Mouse (Mus musculus): Measurements from ENCODE around the gene Pan2.
"Not testable (repeated sequence)": the region's sequence is repeated elsewhere in the genome, so short reads cannot be mapped to it uniquely, and the experiment has no call there.

Gene Pan2

DNA sequence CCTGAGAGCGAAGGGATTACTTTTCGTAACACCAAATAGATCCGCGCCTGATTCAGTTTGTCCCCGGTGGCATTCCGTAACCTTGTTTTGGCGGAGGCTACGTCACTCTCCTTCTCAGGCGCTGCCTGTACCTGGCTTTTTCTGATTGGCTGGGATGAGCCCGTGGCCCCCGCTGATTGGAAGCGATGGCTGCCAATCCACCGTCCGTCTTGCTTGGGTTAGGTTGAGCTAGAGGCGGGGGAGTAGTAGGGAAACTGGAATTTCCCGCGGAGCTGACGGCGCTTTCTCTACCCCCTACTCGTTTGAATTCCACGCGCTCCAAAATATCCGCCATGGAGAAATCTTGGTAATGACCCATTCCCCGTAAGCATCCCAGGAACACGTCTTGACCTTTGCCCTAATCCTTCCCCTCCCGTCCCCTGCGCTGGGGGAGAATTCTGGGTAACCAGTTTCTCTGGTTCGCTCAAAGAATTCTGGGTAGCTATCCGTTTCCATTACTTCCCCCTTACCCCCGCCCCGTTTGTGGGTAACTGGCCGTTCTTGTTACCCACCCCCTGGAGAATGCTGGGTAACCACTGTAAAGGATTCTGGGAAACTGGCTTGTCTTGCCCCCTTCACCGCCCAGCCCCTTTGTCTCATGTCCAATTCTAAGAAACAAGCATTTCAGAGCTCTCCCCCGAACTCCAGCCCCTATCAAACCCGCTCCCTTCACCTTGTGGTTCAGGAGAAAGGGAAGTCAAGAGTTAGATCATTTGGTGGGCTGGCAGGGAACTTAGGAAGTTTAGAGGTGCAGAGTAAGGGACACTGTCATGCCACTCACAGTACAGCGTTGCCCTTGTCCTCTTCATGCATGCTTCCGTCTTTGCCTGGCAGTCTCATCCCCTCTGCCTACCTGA is at the start of gene Pan2:
Gene Pan2 (plus strand): TSS at position 210 of the 896 bp plus-strand sequence.
- DNase-seq (ENCODE audit: low read depth, low spot score) = peak; percentile 100

DNA sequence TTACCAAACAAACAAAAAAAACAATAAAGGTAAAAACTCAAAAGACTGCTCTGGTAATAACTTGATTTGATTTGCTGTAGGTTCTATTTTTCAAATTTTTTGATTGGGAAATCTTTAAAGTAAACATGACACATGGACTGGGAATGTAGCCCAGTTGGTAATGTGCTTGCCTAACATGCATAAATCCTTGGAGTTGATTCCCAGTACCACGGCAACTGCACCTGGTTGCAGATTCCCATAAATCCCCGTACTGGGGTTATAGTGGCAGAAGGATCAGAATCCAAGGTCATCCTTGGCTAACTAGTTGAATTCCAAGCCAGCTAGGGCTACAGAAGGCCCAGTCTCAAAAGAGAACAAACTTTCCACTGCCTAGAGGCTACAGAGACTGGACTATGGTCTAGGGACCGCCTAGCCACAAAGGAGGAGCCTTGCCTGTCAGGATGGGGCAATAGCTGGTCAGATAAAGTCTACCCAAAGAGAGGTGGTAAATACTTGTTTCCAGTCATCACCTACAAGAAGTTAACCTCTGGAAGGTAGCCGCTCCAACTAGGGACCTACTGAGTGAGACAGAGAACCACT is 49.4 kb upstream of the Pan2 start, which contains the start of gene Apon:
Gene Apon (plus strand): TSS at position 420 of the 579 bp plus-strand sequence.
- peak; percentile 85 for DNase-seq (ENCODE audit: low read depth, low spot score)

DNA sequence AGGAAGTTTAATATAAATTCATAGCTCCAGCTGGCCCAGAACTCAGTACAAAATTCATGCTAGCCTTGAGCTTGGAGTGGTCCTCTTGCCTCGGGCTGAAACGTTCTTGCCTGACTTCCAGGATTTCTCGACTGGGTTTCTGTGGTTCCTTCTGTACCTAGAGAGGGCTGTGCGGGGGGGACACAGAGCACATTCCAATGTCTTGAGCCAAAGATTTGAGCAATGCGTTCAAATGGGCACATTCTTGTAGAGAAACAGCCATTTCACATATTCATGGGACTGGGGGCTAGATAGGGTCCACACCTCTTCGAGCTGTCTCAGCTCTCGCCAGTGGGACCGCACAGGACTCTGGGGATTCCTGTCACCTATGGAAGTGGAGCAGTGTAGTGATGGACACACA is 47.2 kb upstream of the Pan2 start:
- peak; percentile 48 for DNase-seq (ENCODE audit: low read depth, low spot score)

DNA sequence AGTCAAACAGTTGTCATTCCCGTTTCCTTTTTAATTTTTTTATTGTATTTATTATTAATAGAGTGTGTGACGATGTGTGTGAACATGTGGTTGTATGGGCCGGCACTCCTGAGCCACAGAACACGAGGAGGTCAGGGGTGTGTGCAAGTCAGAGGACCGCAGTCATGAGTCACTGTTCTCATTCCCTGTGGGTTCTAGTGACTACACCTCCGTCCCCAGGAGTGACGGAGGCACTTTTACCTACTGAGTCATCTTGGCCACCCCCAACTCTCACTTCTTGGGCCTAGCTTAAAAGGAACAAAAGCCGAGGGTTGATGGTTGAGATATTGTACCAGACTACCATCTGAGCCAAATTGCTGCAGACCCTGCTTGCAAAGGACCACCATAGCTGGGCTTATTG is 46.8 kb upstream of the Pan2 start:
- peak; percentile 92 for DNase-seq (ENCODE audit: low read depth, low spot score)

DNA sequence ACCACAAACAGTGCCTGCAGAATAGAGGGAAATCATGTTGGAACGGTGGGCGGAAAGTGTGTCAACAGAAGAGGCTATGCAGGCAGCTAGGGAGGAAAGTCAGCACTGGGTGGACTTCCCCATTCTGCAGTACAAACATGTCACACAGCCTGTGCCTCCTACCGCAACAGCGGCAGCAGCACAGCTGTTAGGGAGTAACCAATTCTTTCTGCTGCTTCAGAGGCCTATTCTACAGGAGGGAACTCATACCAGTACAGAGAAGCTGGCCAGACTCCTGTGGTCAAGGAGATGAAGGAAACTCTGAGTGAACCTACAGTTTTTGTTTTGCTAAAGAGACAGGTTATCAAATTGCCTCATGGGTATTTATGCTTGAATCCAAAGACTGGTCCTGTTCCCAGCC is 44.2 kb upstream of the Pan2 start:
- no peak for DNase-seq (ENCODE audit: low read depth, low spot score)

DNA sequence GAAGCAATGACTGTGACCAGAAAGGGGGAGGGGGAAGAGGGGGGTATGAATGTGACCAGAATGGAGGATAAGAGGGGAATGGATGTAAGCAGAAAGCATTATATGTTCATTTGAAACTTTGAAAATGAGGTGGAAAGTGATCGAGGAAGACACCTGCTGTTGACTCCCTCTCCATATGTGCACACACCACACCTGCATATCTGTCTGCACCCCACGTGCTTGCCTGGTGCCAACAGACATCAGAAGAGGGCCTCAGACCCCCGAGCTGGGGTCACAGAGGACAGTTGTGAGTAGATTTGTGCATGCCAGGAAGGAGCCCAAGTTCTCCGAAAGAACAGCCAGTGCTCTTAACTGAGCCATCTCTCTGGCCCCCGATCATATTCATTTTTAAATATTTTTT is 43.2 kb upstream of the Pan2 start:
- no peak for DNase-seq (ENCODE audit: low read depth, low spot score)

DNA sequence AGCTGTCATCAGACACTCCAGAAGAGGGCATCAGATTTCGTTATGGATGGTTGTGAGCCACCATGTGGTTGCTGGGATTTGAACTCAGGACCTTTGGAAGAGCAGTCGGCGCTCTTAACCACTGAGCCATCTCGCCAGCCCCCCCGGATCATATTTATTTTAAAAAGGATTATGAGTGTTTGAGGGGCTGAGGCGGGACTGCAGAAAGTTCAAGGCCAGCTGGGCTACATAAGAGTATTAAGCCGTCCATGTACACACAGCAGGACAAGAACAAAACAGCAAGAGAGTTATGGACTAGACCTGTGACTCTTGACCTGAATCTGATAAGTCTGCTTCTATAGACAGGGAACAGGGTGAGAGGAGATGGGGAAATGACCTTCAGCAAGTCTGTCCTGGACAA is 42.8 kb upstream of the Pan2 start:
- DNase-seq (ENCODE audit: low read depth, low spot score) = not testable (repeated sequence)

DNA sequence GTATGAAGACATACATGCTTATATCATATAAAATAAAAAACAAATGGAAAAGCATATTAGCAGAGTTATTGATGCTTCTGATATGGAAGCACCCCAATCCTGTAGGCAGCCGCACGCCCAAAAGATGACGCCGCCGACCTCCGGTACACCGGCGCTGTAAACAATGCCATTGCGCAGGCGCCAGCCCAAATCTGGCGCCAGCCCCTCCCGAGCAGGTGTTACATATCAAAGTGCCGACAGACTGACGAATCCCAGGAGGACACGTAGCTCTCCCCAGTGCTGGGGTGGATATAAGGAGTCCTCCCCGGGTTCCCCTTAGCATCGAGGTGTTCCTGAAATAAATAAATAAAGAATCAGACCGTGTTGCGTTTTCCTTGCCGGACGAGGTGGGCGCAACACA is 40.8 kb upstream of the Pan2 start:
- no peak for DNase-seq (ENCODE audit: low read depth, low spot score)

DNA sequence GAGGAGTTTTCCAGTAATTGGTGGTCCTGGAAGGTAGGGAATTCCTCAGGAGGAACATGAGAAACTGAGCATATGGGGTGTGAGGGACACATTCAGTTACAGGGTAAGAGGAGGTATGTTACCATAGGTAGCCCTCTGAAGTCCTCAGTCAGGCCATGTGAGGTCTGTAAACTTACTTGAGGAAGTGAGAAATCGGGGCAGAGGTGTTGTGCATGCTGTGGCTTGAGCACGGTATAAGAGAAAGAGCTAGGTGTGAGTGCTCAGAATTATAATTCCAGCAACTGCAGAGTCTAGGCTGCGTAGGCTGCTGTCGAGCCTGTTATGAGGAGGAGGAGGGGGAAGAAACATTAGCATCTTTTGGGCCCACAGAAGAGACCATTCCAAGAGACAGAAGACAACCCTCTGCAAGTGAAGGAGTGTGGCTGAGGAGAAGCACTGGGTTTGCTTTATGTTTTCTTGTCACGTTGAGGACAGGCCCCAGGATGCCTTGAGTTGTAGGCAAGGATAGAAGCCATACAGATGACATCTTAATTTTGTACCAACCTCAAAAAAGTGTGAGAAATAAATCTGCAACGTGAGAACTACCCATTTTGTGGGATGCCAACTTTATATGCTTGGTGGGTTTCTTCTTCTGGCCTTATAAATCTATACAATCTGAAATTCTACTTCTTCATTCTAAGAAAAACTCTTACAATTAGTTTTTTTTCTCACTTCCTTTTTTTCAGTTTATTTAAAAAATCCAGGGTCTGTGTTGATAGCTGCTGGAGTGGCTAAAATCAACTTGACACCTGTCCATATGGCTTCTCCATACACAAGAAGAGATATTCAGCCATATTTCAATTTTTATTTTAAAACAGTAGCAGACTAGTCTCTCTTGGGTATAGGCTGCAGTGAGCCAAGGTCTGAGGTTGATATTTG is 39.5 kb upstream of the Pan2 start:
- no peak for DNase-seq (ENCODE audit: low read depth, low spot score)

DNA sequence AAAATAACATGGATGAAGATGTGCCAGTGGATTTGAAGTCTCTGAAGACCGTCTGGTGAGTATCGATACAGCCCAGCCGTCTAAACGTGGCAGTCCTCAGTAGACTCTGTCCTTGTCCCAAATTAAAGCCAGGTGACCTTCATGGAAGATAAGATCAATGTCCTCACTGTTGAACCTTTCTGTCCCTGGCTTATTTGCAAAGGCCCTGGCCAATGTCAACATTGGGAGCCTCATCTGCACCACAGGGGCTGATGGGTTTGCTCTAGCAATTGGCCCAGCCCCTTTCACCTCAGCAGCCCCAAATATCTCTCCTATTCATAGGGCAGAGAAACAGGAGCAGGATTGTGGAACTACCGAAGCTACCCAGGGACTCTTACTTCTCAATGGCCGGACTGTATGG is 34.8 kb upstream of the Pan2 start, which contains the start of gene Apof:
Gene Apof (plus strand): TSS at position 301 of the 400 bp plus-strand sequence.
- no peak for DNase-seq (ENCODE audit: low read depth, low spot score)

DNA sequence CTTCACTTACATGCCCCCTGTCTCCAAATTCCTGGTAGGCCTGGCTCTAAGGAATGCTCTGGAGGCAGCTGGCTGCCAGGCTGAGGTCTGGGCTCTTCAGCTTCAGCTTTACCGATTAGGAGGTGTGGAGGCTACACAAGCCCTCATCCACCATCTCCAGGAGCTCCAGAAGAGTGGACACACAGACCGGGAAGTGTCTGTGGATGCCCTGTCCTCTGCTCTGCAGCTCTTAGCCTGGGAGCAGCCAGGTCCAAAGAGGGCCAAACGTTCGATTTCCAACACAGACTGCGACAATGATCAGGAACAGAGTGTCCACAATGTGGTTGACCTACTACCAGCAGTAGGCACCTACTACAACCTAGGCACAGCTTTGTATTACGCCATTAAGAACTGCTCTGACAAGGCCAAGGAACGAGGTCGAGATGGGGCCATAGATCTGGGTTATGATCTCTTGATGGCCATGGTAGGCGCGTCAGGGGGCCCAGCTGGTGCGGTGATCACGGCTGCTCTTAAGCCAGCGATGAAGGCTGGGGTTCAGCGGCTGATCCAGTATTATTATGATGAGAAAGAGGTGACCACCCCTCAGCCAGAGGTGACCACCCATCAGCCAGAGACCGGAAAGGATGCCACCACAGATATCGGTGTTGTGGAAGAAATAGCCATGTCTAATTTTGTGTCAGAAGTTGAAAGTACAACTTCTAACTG is 33.8 kb upstream of the Pan2 start:
- DNase-seq (ENCODE audit: low read depth, low spot score) = no peak

DNA sequence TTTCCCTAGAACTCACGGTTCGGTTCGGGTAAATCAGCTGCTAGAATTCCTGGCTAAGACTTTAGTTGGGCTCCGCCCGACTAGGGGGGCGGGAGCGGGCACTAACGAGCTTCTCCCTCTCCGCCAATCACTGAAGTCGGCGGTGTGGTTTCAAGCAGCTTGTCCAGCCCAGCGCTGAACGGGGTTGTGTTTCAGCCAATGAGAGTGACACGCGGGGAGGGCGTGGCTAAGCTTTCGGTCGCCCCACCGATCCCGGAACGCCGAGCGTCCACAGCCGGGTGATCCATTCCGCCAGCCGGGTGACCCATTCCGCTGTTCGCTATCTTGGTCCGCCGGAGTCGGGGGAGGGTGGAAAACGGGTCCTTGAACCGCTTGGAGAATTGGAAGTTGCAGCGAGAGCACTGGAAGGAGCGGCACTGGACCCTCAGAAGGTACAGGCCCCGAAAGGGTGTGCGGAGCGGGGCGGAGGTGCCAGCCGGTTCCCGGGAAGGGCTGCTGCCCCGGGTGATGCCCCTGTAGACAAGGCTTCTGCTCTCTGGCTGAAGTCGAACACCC is 32.8 kb upstream of the Pan2 start, which contains the start of gene Stat2:
Gene Stat2 (plus strand): TSS at position 273 of the 555 bp plus-strand sequence.
- DNase-seq (ENCODE audit: low read depth, low spot score) = peak; percentile 99

DNA sequence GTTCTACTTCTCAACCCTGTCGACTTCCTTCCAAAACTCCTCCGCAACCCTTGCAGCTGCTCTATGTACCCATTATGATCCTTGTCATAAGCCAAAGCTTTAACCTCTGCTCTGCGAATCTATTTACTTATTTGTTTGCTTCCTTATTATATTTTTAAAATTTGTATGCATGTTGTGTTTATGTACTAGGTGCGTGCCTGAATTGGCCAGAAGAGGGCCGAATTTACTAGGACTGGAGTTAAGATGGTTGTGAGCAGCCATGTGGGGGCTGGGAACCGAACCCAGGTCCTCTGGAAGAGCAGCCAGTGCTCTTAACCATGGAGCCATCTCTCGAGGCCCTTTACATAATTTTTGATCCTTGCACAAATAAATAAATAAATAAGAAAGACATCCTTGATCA is 32.3 kb upstream of the Pan2 start:
- DNase-seq (ENCODE audit: low read depth, low spot score) = peak; percentile 29

DNA sequence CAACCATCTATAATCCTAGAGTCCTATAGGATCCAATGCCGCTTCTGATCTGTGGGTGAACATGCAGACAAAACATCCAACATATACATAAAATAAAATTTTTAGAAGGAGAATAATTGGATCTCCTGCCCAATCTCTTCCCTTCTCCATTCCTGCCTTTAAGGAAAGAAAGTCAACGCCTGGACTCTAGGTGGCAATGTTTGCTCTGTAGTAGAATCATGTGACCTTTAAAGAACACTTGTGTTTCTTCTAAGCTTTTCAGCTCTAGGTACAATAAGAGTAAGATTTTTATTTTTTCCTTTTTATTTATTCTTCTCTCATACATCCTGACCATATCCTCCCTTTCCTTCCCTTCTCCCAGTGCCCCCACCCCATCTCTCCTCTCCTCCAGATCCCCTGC is 31.3 kb upstream of the Pan2 start:
- DNase-seq (ENCODE audit: low read depth, low spot score) = peak; percentile 40

DNA sequence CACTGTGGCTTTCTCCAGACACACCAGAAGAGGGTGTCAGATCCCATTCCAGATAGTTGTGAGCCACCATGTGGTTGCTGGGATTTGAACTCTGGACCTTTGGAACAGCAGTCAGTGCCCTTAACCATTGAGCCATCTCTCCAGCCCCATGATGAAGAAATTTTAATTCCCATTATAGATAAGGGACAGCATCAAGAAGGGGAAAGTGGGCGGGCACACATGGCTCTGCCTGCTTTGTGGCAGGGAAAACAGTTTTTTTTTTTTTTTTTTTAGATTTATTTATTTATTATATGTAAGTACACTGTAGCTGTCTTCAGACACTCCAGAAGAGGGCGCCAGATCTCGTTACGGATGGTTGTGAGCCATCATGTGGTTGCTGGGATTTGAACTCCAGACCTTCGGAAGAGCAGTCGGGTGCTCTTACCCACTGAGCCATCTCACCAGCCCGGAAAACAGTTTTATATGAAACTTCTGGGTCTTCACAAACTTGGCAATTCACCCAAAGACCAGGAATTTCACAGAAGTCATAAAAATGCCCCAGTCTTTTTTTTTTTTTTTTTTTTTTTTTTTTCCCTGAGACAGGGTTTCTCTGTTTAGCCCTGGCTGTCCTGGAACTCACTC is 30.2 kb upstream of the Pan2 start:
- DNase-seq (ENCODE audit: low read depth, low spot score) = not testable (repeated sequence)

DNA sequence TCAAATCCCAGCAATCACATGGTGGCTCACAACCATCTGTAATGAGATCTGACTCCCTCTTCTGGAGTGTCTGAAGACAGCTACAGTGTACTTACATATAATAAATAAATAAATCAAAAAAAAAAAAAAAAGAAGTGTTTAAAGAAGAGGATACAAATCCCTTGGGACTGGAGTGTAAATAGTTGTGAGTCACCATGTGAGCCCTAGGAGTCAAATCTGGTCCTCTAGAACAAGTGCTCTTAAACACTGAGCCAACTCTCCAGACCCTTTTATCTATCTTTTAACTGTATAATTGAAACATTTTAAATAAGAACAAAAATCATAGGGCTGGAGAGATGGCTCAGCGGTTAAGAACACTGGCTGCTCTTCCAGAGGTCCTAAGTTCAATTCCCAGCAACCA is 27.8 kb upstream of the Pan2 start:
- DNase-seq (ENCODE audit: low read depth, low spot score) = not testable (repeated sequence)

DNA sequence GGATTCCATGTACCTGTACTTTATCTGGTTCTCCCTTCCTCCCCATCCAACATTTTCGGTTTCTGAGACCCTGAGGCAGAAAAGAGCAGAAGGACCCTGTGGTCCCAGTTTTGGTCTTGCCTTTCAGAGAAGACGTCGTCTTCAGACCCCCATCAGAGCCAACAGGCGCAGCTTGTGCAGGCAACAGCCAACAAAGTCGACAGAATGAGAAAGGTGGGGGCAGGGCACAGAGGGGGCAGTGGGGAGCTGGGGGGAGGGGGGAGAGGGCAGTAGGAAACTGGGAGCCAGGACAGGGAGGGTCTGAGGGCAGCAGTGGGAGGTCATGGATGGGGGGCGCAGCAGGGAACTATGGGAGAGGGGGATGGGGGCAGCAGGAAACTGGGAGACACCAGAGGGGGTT is 25.0 kb upstream of the Pan2 start:
- no peak for DNase-seq (ENCODE audit: low read depth, low spot score)

DNA sequence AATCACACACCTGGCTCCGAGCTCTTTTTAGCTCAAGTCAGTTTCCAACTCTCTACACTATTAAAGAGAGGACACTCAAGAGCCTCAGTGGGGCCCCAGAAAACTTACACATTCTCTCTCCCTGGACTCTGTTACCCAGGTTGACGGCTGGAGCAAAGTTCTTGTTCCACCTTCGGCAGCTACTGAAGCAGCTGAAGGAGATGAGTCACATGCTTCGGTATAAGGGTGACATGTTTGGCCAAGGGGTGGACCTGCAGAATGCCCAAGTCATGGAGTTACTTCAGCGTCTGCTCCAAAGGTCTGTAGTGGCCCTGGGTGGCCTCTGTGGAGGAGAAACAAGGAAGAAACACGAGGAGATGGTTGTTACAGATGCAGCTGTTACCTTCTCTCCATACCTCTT is 22.2 kb upstream of the Pan2 start:
- no peak for DNase-seq (ENCODE audit: low read depth, low spot score)

DNA sequence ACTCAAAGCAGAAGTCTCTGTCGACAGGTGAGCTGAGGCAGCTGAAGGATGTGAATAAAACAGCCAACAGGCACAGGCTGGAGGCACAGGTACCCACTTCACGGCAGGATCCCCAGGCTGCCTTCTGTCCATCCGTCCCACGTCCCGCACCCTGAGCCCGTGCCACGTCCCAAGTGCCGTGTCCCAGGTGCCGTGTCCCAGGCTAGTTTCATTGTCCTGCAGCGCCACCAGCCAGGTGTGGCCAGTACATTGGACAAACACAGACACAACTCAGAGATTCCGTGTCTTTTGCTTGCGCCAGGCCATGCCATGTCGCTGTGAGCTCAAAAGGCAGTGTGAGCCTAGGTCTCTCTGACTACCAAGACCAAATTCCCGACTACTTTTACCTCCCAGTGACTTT is 21.5 kb upstream of the Pan2 start:
- no peak for DNase-seq (ENCODE audit: low read depth, low spot score)

DNA sequence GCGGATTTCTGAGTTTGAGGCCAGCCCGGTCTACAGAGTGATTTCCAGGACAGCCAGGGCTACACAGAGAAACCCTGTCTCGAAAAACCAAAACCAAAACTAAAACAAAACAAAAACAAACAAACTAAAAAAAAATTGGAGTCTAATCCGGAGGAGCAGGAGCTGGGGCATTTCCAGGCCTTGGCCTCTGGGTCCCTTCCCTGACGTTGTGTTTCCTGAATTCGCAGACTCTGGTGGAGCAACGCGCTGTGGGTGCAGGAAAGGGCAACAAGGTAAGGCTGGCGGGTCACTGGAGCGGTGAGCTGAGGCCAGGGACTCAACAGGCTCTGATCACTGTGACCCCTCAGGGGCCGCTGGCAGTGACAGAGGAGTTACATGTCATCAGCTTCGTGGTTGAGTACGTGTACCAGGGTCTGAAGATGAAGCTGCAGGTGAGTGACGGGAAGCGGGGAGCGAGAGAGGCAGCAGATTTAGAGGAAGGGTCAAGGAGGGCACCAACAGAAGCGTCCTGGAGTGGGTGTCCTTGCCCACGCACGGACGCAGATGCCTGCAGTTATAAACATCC is 20.2 kb upstream of the Pan2 start:
- no peak for DNase-seq (ENCODE audit: low read depth, low spot score)

All from 3T3-L1 (cell line).